Mouse (Mus musculus) megakaryocyte-erythroid progenitor cell, adult 5-6 weeks (primary cell): ENCODE measurements around the gene Arpc3. TPM values are rescaled to one million over a fixed set of nuclear protein-coding genes. Genes with fewer than 3 reads are reported as not detected.
"Not testable (repeated sequence)": the region's sequence is repeated elsewhere in the genome, so short reads cannot be mapped to it uniquely, and the experiment has no call there.

ENCODE experiments used
- ATAC-seq: replicated peaks from 2 replicates; pipeline ENCODE4 v1.8.0; 2016; ENCODE audit warnings: mild to moderate bottlenecking, inconsistent platforms; ENCODE audit not compliant: severe bottlenecking, poor library complexity, low FRiP score, low TSS enrichment
- total RNA-seq, 2 experiments: library from RNA; stranded (forward) in 1 of 2; stranded (reverse) in 1 of 2; fragments of 200-1000, 215-1000 nt in 1 of 2; fragments of >200 nt in 1 of 2; fragmentation: Nextera tagmentation in 1 of 2; gene quantifications; 2 replicates each; pipeline ENCODE4 v1.2.3; 2014 to 2017

The Arpc3 gene
- total RNA-seq, 2 experiments from 2014 or later: 195 to 859 TPM

DNA sequence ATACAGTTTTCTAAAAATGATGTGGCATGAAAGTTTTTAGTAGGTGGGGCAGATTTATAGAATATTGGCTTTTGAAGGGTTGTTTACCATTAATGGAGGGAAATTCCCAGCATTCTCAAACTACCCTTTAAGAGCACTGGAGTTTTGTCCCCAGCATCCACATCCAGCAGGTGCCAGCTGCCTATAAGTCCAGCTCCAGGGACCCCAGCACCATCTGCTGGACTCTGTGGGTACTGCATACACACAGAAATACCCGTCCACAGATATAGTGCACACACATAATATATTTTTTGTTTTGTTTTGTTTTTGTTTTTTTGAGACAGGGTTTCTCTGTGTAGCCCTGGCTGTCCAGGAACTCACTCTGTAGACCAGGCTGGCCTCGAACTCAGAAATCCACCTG, 2.2 kb downstream of the Arpc3 start:
- ATAC-seq: peak; percentile 64

DNA sequence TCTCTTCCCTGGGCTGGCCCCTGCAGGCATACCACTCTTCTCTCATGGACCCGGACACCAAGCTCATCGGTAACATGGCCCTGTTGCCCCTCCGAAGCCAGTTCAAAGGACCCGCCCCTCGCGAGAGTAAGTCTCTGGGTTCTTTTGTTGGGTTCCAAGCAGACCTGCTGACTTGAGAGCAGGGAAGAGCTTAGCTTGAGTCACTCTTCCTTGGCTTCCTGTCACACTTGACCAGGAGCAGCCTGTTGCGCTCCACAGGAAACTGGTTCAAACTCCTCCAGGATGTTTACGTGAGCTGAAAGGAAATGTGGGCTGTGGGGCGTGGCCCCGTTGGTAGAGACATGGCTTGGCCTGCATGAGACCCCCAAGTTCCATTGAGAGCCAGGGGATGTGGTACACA, 5.1 kb downstream of the Arpc3 start:
- ATAC-seq: no peak

DNA sequence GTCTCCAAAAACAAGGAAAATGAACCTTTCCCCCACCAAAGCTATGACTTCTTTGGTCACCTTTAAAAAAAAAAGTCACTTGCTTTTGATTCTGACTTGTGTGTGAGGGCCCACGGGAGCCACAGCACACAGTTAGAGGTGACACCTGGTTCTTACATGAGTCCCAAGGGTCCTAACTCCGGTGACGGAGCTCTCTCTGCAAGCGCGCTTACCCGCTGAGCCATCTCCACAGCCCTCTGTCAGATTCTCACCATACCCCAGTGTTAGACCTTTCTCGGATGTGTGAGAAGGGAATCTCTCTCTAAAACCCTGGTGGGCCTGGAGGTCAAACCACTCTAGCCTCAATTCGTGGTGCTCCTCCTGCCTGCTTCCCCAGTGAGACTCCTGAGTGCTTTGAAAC, 5.8 kb downstream of the Arpc3 start:
- ATAC-seq: no peak

DNA sequence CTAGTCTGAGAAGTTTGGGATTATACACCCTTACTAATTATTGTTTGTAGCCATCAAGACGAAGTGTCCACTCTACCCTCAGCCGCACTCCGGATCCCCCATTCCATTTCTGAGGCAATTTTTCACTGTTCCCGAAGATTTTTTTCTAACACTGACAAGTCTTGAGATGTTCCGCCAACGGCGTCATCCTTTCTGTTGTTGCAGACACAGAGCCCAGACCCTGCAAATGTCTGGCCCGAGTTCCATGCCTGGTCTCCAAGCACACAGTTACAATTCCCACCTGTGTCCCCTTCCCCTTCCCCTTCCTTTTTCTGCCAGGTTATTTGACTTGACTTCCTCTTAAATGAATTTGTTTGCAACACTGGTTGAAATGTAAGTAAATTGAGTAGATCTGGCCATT, 8.2 kb downstream of the Arpc3 start:
- no peak for ATAC-seq

DNA sequence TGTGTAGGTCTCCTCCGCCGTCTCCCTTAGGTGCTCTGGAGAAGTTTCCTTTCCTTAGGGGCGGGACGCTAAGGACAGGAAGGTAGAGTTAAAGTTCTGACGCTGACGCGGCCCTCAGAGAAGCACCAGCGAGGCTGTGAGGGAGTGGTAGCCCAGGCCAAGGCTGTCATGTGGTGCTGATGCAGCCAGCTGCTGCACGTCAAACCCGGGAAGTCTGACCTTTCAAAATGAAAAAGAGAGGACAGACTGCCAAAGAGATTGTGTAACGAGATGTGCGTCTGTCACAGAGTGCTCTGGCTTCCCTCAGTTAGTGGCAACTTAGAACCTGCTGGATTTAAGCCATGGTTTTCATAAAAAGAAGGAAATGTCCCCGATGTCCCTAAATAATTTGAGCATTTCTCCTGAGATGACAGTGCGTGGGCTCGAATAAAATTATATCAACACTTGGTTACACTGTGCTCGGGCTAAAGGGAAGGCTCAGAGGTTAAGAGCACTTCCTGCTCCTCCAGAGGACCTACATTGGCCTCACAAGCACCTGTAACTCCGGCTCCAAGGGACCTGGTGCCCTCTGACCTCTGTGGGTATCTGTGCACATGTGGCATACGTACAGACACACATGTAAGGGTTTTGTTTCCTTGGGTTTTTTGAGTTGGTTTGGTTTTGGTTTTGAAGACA, 9.1 kb downstream of the Arpc3 start:
- ATAC-seq: no peak

DNA sequence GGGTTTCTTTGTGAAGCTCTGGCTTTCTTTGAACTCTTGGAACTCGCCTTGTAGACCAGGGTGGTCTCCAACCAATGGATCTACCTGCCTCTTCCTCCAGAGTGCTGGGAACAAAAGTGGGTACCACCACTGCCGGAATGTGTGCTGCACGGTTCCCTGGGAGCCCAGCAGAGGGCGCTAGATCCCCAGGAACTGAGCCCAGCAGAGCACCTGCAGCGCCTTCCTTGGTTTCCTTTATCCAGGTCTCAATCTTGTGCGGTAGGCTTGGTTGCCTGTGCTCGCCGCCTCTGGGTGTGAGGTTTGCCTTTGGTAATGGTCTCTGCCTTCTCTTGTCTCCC, 9.6 kb downstream of the Arpc3 start:
- peak; percentile 67 for ATAC-seq

DNA sequence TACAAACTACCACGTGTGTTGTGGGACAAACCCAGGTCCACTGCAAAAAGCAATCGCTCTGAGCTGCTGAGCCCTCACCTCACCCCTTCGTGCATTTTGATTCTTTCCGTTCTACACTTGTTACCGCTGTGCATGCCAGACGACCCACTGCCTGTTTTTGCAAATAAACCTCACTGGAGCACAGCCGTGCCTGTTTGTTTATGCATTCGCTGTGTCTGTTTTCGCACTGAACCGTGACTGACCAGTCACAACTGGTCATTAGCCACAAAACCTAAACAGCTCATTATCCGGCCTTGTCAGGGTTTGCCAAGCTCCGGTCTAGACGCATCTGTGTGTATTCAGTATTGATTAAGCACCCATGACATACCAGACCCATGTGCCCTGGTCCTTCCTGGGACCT, 10.5 kb downstream of the Arpc3 start:
- no peak for ATAC-seq

DNA sequence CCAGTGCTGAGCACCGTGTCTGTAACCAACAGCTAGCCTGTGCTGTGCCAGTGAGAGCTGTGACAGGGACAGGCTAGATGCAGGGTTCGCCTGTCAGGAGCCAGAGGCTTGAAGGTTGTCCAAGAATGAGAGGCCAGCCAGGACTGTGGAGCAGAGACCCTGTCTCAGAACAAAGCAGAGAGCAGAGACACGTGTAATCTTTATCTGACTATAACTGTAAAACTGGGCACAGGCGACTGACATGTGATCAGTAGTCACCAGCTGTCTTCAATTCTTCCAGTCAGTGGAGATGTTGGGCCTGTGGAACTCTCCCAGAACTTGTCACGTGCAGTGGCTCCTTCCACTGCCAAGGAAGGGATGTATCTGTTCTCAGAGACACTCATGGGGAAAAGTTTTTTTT, 11.1 kb downstream of the Arpc3 start:
- ATAC-seq: no peak

DNA sequence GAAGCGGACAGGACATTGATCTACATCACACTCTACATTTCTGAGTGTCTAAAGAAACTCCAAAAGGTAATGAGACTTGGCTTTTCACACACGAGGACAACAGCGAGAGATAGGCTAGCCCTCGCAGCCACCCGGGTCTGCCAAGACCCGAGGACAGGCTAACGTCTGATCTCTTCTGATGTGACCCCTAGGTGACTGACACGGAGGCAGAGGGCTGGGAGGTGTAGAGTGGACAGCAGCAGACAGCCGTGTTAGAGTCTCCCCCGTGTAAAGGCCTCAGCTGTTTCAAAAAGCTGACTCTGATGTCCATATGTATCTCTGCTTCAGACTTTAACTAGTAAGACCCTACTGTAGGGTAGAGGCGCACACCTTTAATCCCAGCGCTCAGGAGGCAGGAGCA, 11.7 kb downstream of the Arpc3 start:
- no peak for ATAC-seq

DNA sequence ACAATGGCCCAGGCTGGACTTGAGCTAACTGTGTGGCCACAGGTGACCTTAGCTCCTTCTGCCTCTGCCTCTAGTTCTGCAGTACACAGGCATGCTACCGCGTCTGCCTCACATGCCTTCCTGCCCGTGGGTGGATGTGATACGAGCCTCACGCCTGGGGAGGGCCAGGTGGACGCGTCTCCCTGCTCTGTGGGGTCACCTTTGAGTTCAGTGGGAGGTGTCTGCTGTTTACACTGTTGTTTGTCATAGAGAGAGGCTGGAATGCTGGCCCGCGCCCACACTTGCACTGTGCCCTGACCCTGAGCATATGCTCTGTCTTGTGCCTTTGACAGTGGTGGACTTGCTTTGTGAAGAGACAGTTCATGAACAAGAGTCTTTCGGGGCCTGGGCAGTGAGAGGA, 13.9 kb downstream of the Arpc3 start:
- 0 out of 2 replicates have a peak, but pooled peaks have one; percentile 12 for ATAC-seq

DNA sequence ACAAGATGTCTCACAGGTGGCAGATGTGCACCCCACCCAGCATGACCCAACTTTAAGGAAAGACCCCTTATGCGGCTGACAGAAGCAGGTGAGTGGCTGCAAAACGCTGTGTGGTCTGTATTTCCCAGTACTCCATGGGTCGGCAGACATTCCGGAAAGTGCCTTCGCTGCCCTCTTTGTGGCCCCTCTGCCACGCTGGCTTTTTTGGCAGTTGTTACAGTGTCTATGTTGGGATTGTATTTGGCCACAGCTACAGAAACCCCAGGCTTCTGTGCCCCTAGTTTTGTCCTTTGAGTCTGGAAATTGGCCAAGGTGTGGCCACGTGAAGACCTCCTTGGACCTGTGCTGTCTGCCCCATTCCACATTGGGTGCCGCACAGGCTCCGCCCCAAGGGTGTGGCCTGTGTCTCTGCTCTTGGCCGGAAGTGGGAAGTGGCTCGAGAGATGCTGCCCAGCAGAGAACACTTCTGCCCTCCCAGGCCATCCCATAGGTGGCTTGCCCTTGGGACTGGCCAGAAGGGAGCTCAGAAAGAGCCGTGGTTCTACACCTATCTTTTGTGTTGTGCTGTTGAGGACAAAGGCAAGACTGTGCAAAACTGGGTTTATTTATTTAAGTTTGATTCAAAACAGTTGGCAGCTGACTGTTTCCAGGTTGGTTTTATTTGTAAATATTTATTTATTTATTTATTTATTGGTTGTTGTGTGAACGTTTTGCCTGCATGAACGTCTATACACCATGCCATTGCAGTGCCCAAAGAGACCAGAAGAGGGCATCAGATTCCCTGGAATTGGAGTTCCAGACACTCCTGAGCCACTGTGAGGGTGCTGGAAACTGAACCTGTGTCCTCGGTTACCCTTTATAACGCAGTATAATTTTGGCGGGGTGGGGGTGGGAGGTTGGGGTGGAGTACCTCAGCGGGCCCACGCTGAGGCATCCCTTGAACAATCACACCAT, 18.3 kb downstream of the Arpc3 start:
- no peak for ATAC-seq

DNA sequence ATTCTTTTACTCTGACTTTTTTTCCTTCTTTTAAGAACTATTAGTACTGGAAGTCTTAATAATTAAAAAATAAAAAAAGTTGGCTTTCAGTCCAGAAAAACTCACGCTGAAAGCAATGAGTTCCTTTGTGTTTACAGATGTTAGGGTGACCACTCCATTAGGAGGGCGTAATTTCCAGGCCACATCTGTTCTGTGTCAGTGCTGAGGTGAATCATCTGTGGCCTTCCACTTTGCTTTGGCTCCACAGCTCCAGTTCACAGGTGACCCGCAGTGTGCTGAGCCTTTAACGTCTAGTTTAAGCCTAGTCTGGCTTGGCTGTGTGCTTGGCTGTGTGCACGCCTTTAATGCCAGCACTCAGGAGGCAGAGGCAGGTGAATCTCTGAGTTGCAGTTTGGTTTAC, 20.2 kb downstream of the Arpc3 start:
- ATAC-seq: no peak

DNA sequence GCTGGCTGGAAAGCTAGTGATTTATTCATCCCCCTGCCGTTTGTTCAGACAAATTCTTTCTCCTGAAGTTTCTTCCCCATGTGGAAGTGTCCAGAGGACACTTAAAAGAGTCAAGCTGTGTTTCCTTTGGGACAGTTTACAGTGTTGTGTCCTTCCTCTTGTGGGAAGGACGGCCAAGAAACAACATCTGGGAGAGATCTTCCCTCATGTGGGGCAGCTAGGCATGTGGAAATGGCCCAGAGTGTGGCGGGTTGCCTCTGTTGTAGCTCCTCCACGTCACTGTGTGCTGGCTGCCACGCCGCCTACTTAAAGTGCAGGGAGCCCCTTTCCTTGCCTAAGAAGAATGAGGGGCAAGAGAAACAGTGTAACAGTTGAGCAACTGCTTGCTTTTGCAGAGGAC, 21.1 kb downstream of the Arpc3 start:
- no peak for ATAC-seq

DNA sequence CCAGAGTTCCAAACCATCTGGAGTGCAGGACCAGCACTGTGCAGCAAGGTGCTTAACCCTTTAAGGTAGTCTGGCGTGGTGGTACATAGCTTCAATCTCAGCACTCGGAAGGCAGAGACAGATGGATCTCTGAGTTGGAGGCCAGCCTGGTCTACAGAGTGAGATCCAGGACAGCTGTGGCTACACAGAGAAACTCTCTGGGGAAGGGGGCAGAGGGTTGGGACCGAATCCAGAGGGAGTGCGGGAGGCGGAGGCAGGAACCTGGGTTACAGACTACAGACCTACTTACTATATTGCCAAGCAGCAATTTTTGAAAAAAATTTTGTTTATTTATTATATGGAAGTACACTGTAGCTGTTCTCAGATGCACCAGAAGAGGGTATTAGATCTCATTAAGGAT, 22.7 kb downstream of the Arpc3 start:
- no peak for ATAC-seq

DNA sequence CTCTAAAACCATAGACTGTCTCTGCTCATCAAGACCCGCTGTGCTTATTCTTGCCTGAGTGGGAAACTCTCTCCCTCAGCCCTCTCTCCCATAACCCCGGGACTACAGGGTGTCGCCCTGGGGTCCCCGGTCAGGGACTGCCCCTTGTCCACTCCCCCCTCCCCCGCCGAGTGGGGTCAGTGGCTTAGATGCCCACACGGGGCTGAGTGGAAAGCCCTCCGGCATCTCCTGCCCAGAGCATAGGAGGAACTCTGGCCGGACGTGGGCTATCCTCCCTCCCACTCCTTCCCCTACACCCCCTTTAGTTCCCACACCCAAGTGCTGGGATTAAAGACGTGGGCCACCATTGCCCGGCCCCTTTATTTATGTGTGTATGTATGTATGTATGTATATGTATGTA, 23.8 kb downstream of the Arpc3 start:
- no peak for ATAC-seq

DNA sequence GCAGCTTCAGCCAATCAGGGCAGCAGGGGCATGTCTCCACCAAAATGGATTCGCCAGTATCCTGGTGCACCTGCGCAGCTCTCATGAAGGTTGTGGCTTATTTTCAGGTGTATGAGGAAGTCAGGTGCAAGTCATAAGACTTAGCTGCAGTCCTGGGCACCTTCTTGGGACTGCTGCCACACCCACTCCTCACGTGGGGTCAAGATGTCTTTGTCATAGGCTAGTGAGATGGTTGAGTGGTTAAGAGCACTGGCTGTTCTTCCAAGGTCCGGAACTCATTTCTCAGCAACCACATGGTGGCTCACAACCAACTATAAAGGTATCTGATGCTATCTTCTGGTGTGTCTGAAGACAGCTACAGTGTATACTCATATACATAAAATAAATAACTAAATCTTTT, 29.0 kb downstream of the Arpc3 start:
- not testable (repeated sequence) for ATAC-seq

DNA sequence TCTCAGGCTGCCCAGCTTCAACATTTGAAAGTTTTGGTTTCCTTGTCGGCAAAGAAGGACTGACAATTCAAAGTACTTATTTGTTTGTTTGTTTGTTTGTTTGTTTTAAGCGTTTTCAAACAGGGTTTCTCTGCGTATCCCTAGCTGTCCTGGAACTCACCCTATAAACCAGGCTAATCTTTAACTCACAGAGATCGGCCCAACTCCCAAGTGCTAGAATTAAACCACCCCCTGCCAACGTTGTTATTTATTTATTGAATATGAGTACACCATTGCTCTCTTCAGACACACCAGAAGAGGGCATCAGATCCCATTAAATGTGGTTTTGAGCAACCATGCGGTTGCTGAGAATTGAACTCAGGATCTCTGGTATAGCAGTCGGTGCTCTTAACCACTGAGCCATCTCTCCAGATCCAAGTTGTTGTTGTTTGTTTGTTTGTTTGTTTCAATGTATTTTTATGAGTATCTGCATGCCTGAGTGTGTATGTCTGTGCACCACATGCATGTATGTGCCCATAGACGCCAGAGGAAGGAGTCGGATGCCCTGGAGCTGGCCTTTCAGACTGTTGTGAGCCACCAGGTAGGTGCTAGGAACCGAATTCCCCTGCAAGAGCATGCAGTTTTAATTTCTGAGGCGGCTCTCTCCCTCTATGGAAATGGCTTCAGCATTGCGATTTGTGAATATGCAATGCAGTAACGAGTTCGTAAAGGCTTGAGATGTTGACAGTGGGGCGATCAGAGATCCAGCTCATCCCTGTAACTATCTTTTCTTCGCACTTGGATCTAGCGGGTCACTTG, 29.8 kb downstream of the Arpc3 start, which contains the start of gene Anapc7:
Gene Anapc7 (plus strand): TSS at position 423 of the 798 bp plus-strand sequence.
- ATAC-seq: peak; percentile 48

DNA sequence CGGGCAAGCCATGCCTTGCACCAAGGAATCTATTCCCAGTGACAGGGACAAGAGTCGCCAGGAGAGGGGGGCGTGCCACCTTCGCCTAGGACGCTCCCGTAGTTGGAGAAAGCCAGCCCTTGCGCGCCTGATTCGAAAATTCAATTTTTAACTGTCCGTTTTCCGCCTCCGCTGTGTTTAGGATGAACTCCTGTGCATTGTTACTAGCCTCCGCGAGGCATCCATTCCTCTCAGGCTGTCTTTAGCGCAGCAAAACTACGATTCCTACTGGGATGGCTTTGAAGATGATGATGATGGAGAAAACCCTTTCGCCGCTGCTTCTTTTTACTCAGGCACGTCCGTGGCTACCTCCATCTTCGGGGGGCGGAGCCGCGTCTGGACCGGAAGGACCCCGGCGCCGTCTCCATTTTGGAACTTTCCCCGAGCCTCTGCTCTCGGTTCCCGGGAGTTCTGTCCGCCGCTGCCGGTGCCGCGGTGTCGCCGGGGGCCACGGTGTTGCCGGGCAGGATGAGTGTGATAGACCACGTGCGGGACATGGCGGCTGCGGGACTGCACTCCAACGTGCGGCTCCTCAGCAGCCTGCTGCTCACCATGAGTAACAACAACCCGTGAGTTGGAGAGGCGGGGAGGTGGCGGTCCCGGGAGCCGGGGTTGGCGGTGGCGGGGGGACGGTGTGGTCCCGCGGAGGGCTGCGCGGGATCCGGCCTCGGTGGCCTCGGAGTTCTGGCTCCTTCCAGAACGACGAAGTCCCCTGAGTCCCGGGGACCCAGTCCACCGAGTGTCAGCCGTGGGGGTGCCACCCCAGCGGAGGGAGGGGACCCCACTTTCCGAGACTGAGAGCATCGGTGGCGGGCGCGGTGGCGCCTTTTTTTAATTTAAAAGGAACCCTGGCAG, 30.6 kb downstream of the Arpc3 start:
- ATAC-seq: peak; percentile 82

DNA sequence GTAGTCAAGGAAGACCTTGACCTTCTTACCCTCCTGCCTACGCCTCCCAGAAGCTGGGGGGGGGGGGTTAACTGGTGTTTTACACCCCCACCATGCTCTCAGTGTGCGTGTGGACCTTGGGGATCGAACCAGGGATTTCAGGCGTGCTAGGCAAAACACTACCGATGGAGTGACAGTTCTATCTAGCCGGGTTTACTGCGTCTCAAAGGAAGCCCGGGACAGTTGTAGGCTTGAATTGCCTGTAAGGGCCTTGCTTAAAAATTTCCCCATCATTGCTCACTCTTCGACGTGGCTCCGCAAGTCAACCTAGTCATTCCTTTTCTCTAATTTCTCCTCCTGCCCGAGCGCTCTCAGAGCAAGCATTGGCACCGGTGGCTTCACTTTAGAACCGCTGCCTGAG, 31.4 kb downstream of the Arpc3 start:
- ATAC-seq: 0 out of 2 replicates have a peak, but pooled peaks have one; percentile 11
